Mouse (Mus musculus) midbrain, embryonic 16.5 days (tissue): ENCODE results near the gene Erich4. TPM values are rescaled to one million over a fixed set of nuclear protein-coding genes. Genes with fewer than 3 reads are reported as not detected.

ENCODE experiments used
- ATAC-seq: fragments of 200-750 bp; cut with Nextera tagmentation; 2 replicates; pipeline ENCODE4 v1.8.0; 2017; ENCODE audit warnings: moderate TSS enrichment
- H3K27ac ChIP-seq: fragments of 300-500 bp; sonication (generic); 2 replicates; pipeline ENCODE4 v1.5.1; 2014; ENCODE audit warnings: mild to moderate bottlenecking, low read length, mixed read lengths
- H3K27me3 ChIP-seq: fragments of 300-500 bp; sonication (generic); 2 replicates; pipeline ENCODE4 v1.6.1; 2014; ENCODE audit warnings: low read depth, low read length, mixed read lengths; ENCODE audit not compliant: control insufficient read depth, insufficient read depth
- H3K36me3 ChIP-seq: fragments of 300-500 bp; sonication (generic); 2 replicates; pipeline ENCODE4 v1.6.1; 2014; ENCODE audit warnings: mild to moderate bottlenecking, low read length, moderate library complexity, mixed read lengths; ENCODE audit not compliant: control insufficient read depth, insufficient read depth
- H3K4me1 ChIP-seq: fragments of 300-500 bp; sonication (generic); 2 replicates; pipeline ENCODE4 v1.6.1; 2014; ENCODE audit warnings: mild to moderate bottlenecking, low read length, mixed read lengths; ENCODE audit not compliant: control insufficient read depth, insufficient read depth
- H3K4me2 ChIP-seq: fragments of 300-500 bp; sonication (generic); 2 replicates; pipeline ENCODE4 v1.6.1; 2014; ENCODE audit warnings: mild to moderate bottlenecking, low read length, mixed read lengths
- H3K4me3 ChIP-seq: fragments of 300-500 bp; sonication (generic); 2 replicates; pipeline ENCODE4 v1.5.1; 2014; ENCODE audit warnings: low read depth, mild to moderate bottlenecking, low read length, moderate library complexity, mixed read lengths
- H3K9ac ChIP-seq: fragments of 300-500 bp; sonication (generic); 2 replicates; pipeline ENCODE4 v1.6.1; 2014; ENCODE audit warnings: low read depth, low read length, mixed read lengths
- H3K9me3 ChIP-seq: fragments of 300-500 bp; sonication (generic); replicated peaks from 2 replicates; pipeline ENCODE4 v1.6.1; 2014; ENCODE audit warnings: mild to moderate bottlenecking, low read length, mixed read lengths; ENCODE audit not compliant: control insufficient read depth, poor library complexity, severe bottlenecking
- WGBS: fragments of 180-500 bp; shearing (Covaris S2); extraction: QIAGEN DNeasy Blood & Tissue Kit; methylation state at CpG from one replicate; pipeline ENCODE4 v1.1.7; 2014; 5-methylcytosine and 5-hydroxymethylcytosine counted together
- polyA plus RNA-seq: library from polyadenylated mRNA; unstranded; fragments of >200 nt; fragmentation: Nextera tagmentation; extraction: Ambion mirVana; gene quantifications from 2 replicates; pipeline ENCODE4 v1.2.1, GENCODE M21; 2015

The Erich4 gene
- polyA plus RNA-seq, 1 experiment from 2014 or later = not detected

DNA sequence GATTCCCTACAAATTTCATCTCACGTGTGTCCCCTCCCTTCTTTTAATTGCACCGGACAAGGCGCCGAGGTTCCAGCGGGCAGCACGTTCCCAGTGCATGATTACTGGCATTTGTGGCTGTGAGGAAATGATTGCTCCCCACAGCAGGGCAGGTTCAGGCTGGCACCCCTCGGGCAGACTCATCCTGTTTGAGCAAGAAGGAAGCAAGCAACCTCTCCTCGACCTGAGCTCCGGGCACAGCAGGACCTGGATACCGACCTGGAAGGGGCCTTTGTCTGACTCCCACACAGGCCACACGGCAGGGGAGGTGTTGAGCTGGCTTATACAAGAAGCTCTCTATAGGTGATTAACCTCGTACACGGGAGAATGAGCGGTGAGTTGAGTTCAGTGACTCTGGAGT is 29.4 kb upstream of the Erich4 start:
- no peak overlapping the region for H3K27ac ChIP-seq
- 49% methylated on average over 14 of the region's 14 CpGs for WGBS

DNA sequence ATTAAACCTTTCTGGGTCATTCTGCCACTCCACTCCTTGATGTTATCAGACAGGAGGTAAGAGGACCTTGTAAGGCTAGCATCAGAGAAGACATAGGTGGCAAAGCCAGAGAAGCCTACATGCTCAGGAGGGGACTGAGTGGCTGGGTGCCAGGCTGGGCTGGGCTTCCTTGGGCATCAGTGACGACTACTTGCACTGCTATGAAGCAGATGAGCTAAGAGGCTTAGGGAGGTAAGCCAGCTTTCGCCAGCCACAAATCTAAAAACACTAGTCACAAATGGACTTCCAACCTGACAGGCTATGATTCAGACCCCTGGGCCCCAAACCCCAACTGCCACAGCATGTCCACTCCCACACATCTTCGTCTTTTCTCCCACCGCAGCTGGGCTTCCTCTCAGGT is 28.9 kb upstream of the Erich4 start:
- H3K4me1 ChIP-seq = no peaks in the 10 kb centered on the region
- H3K9ac ChIP-seq = no peak overlapping the region
- ATAC-seq = no peak
- H3K4me2 ChIP-seq = no peak overlapping the region
- WGBS = 77% methylated on average over 4 of the region's 4 CpGs
- no peaks in the 10 kb centered on the region for H3K9me3 ChIP-seq
- H3K36me3 ChIP-seq = peaks cover 7% of the 10 kb centered on the region; the same call in 1 of the 2 replicates
- no peaks in the 10 kb centered on the region for H3K27me3 ChIP-seq
- no peak overlapping the region for H3K27ac ChIP-seq
- no peak overlapping the region for H3K4me3 ChIP-seq

More for the DNA sequence above, 29.4 kb upstream of the Erich4 start:
- Histone ChIP-seq H3K4me1 (no peaks in the 10 kb centered on the region), H3K36me3 (peaks cover 6% of the 10 kb centered on the region; the same call in 1 of the 2 replicates), H3K4me3 (no peak overlapping the region), H3K9me3 (no peaks in the 10 kb centered on the region), H3K27me3 (no peaks in the 10 kb centered on the region), H3K4me2 (no peak overlapping the region), H3K9ac (no peak overlapping the region)
- no peak for ATAC-seq

DNA sequence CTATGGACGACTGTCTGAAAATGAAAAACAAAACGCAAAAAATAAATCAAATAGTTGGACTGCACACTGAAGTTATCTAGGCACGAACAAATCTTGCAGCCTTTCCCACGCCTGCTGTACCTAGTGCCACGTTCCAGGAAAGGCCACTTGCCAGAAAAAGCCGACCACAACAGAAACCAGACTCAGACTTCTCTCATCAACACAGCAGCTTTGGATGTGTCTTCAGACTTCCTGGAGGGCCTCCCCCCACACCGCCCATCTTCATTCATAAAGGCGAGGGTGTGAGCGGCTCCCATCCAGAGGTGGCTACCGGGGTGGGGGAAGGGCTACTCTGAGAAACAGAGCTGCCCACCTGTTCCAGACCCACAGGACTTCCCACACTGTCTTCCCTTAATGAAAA is 28.4 kb upstream of the Erich4 start:
- Histone ChIP-seq H3K27me3 (no peaks in the 10 kb centered on the region), H3K9ac (no peak overlapping the region), H3K4me3 (no peak overlapping the region), H3K36me3 (peaks cover 7% of the 10 kb centered on the region; the same call in 1 of the 2 replicates), H3K27ac (no peak overlapping the region), H3K4me2 (no peak overlapping the region), H3K9me3 (no peaks in the 10 kb centered on the region), H3K4me1 (no peaks in the 10 kb centered on the region)
- ATAC-seq = no peak
- WGBS = 83% methylated on average over 10 of the region's 10 CpGs

DNA sequence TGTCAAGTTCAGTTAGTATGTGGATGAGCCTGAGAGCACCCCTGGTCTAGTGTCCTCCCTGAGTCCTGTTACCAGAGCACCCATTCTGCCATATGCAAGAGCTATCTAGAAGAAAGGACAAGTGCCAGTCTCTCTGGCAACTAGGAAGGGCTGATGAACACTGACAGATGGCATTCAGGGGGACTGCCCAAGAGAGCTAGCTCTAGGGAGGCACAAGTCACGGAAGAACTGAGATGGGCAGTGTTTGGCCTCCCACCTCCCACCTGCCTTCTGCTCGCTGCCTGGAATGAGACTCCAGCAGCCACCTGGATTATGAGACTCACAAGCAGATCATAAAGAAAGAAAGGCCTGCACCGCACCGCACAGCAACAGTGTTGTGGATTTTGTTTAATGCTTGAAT is 24.1 kb upstream of the Erich4 start:
- H3K4me1 ChIP-seq = no peaks in the 10 kb centered on the region
- no peak for ATAC-seq
- H3K27ac ChIP-seq = no peak overlapping the region
- no peaks in the 10 kb centered on the region for H3K27me3 ChIP-seq
- H3K9ac ChIP-seq = no peak overlapping the region
- WGBS = 92% methylated on average over 4 of the region's 4 CpGs
- H3K36me3 ChIP-seq = peaks cover 7% of the 10 kb centered on the region; the same call in 1 of the 2 replicates
- H3K9me3 ChIP-seq = no peaks in the 10 kb centered on the region
- H3K4me2 ChIP-seq = no peak overlapping the region
- H3K4me3 ChIP-seq = no peak overlapping the region

DNA sequence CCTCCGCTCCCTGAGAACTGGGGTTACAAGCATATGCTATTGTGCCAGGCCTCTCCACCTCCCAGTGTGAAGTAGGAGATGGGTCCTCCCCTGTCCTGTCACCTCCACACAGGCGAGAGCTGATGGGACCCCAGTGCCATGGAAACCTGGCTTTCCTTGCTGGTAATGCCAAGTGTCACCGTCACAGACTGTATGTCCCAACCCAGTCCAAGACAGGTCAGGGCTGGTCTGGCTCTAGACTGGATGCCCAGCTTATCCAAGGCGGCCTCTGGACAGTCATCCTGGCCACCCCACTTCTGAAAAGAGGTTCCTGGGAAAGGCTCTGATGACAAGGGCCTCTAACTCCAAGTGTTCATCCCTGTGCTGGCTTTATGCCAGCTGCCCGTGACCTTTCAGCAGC is 21.4 kb upstream of the Erich4 start:
- WGBS = 88% methylated on average over 5 of the region's 5 CpGs
- H3K36me3 ChIP-seq = peaks cover 10% of the 10 kb centered on the region; the same call in 1 of the 2 replicates
- H3K4me3 ChIP-seq = no peak overlapping the region
- H3K27ac ChIP-seq = no peak overlapping the region
- no peak overlapping the region for H3K4me2 ChIP-seq
- H3K4me1 ChIP-seq = no peaks in the 10 kb centered on the region
- no peaks in the 10 kb centered on the region for H3K27me3 ChIP-seq
- ATAC-seq = no peak
- H3K9ac ChIP-seq = no peak overlapping the region
- H3K9me3 ChIP-seq = no peaks in the 10 kb centered on the region

DNA sequence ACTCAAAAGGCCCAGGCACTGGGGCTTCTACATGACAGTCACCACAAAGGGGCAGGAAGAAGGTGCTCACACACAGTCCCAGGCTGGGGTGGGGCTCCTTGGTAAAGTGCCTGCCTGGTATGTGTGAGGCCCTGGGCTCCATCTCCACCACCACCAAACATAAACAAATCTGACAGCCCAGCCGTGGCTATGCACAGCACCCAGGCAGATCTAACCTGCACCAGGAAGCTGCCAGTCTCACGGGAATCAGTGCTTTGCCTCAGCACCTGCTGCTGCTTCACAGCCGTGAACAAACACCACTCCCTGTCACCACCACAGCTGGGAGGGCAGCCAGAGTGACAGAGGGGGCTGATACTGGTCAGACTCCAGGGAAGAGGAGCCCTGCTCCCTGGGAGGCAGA is 20.7 kb upstream of the Erich4 start:
- ATAC-seq = no peak

DNA sequence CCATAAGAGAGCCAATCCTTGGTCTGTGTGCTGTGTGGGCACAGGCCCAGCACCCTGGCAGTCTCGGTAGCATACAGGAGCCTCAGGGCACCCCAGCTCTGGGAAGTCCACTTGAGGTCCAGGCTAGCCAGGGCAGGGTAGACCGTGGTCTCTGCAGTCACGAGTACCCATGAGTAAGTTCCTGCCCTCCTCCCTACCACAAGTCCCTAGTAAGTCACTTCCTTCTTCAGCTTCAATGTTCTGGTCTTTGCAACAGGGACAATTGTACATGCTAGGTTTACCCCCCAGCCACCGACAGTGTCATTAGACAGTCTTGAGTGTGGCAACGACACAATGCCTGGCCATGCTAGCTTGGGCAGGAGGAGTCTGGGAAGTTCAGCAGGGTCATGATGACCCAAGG is 17.0 kb upstream of the Erich4 start:
- no peak overlapping the region for H3K27ac ChIP-seq
- H3K9ac ChIP-seq = no peak overlapping the region
- H3K4me3 ChIP-seq = no peak overlapping the region
- H3K4me2 ChIP-seq = no peak overlapping the region
- H3K9me3 ChIP-seq = no peaks in the 10 kb centered on the region
- H3K4me1 ChIP-seq = no peaks in the 10 kb centered on the region; the same call in 1 of the 2 replicates
- peaks cover 7% of the 10 kb centered on the region; the same call in 1 of the 2 replicates for H3K27me3 ChIP-seq
- WGBS = 98% methylated on average over 5 of the region's 5 CpGs
- H3K36me3 ChIP-seq = peaks cover 24% of the 10 kb centered on the region
- no peak for ATAC-seq

More for the DNA sequence above, 20.7 kb upstream of the Erich4 start:
- no peaks in the 10 kb centered on the region for H3K9me3 ChIP-seq
- no peak overlapping the region for H3K27ac ChIP-seq
- no peaks in the 10 kb centered on the region for H3K4me1 ChIP-seq
- H3K36me3 ChIP-seq = peaks cover 12% of the 10 kb centered on the region; the same call in 1 of the 2 replicates
- H3K4me3 ChIP-seq = no peak overlapping the region
- no peak overlapping the region for H3K4me2 ChIP-seq
- no peak overlapping the region for H3K9ac ChIP-seq
- H3K27me3 ChIP-seq = no peaks in the 10 kb centered on the region
- WGBS = 59% methylated on average over 3 of the region's 3 CpGs

DNA sequence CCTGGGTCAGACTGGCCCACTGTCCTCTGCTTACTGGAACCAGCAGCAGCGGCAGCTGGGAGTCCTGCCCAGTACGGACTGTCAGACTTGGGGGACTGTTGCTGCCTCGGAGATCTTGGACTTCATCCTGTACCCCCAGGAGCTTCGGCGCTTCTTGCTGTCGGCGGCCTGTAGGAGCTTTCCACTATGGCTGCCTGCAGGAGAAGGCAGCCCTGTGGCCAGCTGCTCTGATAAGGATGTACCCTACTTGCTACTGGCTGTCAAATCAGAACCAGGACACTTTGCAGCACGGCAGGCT is 12.6 kb upstream of the Erich4 start:
- H3K9ac ChIP-seq = no peak overlapping the region
- ATAC-seq = no peak
- H3K4me1 ChIP-seq = peaks cover 4% of the 10 kb centered on the region; the same call in 1 of the 2 replicates
- 76% methylated on average over 8 of the region's 8 CpGs for WGBS
- no peak overlapping the region for H3K27ac ChIP-seq
- H3K36me3 ChIP-seq = peaks cover 26% of the 10 kb centered on the region
- peaks cover 7% of the 10 kb centered on the region for H3K27me3 ChIP-seq
- H3K4me2 ChIP-seq = no peak overlapping the region
- H3K4me3 ChIP-seq = no peak overlapping the region
- H3K9me3 ChIP-seq = no peaks in the 10 kb centered on the region

DNA sequence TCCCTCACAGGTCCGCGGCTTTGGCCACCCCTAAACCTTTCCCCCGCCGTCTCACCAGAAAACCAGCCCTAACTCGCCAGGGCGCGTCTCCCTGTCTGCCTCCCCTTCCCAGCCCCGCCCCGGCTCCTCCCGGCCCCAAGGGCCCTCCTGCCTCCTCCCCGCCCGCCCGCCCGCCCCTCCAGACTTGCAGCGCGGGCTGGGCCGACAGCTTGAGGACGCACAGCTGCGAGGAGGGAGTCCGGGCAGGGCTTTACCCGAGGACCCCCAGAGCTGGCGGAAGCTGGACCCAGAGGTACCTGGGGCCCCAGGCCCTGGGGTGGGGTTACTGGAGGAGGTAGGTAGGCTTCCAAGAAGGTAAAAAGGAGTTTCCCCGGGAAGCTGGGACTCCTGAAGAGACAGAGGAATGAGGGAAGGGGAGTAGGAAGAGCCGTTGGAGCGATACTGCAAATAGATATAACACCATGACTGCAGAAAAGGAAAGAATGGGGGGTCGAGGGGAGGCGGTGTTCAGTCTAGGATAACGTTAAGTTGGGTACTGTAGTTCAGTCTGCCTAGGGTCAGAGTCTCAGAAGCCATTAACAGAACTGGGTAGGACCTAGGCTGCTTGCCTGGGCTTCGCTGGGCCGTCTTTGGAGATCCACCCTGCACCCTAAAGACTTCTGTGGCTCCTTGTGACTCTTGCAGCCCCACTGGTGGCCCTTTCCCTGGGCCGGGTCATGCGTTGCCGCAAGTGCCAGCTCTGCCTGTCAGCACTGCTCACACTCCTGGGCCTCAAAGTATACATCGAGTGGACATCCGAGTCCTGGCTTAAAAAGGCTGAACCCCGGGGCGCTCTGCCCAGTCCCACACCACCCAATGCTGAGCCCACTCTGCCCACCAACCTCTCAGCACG is 12.0 kb upstream of the Erich4 start:
- H3K4me3 ChIP-seq = peak overlapping the region; percentile 18
- no peak for ATAC-seq
- 0 out of 2 replicates have a peak overlapping the region, but pooled peaks have one; percentile 38 for H3K9ac ChIP-seq
- no peaks in the 10 kb centered on the region for H3K9me3 ChIP-seq
- peaks cover 23% of the 10 kb centered on the region for H3K36me3 ChIP-seq
- H3K27ac ChIP-seq = no peak overlapping the region
- peak overlapping the region; percentile 36 for H3K4me2 ChIP-seq
- WGBS = 25% methylated on average over 30 of the region's 38 CpGs
- peaks cover 4% of the 10 kb centered on the region; the same call in 1 of the 2 replicates for H3K4me1 ChIP-seq
- peaks cover 7% of the 10 kb centered on the region for H3K27me3 ChIP-seq
